Mouse (Mus musculus): ENCODE measurements around the gene Idh1.
A peak's percentile ranks its signal among the peaks of the same experiment; 100 is the strongest.
"Not testable (repeated sequence)": the region's sequence is repeated elsewhere in the genome, so short reads cannot be mapped to it uniquely, and the experiment has no call there.

Idh1 gene

GRCm38 (mm10) chr1:65186287-65187073, at the start of gene Idh1, which contains the start of gene Pikfyve:
Idh1 (minus strand) TSS chr1:65186500.
Pikfyve (plus strand) TSS chr1:65186683.
- peak; percentile 98 for DNase-seq

- no peak for DNase-seq
These were observed 44.3 kb upstream of the Idh1 start for GRCm38 (mm10) chr1:65230566-65230965.

GRCm38 (mm10) chr1:65229768-65230167, 43.5 kb upstream of the Idh1 start:
- not testable (repeated sequence) for DNase-seq

- no peak for DNase-seq
These were observed 41.4 kb upstream of the Idh1 start for GRCm38 (mm10) chr1:65227681-65228080.

DNA sequence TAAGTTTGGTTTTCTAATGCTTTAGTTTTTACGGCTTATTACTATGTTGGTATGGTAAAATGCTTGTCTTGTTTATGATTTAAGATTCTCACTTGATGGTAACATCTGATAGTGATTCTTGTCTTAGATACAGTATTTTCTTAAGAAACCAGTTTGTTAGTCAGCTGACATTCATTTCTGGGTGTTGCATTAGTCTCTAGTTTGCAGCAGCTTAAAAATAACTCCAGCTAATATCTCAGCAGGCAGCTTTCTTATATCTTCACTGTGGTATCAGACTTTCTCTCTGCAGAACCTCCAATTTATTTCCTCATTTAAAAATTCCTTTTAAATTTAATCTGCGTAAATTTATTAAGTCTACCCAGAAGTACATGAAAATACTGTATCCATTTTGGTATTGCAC, 37.4 kb upstream of the Idh1 start:
- no peak for DNase-seq

DNA sequence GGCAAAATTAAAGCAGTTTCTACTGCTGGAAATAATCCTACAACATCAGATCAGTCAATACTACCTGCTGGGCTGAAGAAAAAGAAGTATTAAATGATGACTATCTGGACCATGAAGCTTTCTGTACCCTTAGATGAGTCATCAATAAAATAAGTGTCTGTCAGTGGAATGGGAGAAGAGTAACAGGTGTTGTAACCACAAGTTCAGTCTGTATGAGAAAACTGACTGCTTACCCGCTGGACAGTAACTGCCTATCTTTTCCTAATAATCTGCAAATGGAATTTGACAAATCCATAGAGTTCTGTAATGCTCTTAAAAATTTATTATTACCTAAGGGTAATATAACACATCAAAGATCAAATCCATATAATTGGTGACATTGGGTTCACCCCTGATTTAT, 31.7 kb upstream of the Idh1 start:
- no peak for DNase-seq

DNA sequence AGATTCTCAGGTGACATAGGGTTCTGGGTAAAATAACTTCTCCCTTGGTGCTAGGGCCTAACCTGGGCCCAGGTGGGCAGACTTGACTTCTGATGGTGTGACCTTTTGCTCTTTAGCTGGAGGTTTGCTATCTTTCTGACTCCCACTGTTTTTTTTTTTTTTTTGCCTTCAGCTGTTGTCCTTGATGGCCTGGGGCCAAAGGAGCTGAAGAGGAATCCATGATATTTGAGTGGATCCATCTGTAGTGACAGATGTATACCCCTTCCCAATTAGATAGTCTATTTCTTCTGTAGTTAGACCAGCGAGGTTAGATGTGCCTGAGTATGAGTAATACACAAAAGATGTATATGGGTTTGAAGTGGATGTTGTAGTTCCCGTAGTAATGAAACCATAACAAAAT, 31.3 kb upstream of the Idh1 start:
- DNase-seq = peak; percentile 55 to 56

- peak; percentile 9 to 17 for DNase-seq
These were observed 26.9 kb upstream of the Idh1 start for GRCm38 (mm10) chr1:65213214-65213613.

- DNase-seq = no peak
These were observed 18.0 kb upstream of the Idh1 start for GRCm38 (mm10) chr1:65204299-65204698.

DNA sequence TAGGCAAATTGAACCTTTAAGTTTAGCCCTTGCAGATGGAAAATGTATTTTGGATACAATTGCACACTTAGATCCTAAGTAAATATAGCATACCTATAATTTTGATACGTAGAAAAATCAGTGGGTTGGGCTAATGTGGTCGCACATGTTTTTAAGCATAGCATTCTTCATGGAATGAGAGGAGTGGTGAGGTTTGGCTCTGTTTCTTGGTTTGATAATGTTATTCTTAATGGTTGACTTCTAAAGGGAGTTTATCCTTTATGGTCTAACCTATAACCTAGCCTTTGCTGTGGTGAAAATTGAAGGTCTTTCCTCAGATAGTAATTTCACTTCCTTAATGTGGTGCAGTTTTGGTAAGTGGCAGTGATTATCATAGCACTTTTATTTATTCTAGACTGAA, 12.6 kb upstream of the Idh1 start:
- DNase-seq = no peak

DNA sequence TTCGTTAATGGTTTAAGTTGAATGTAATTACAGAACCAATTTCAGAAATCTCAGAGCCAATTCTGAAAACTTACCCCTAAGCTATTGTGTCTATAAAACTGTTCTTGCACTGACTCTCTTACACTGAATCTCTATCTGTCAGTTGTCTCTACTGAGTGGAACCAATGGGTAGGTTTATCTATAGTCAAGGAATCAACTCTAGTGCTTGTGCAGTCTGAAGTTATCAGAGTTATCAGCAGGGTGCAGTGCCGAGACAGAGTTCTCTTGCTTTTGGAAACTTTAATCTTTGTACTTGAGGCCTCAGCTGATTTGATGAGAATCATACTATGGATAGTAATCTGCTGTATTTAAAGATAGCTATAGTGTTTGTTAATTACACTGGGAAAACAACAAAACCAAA, 12.1 kb upstream of the Idh1 start:
- no peak for DNase-seq

GRCm38 (mm10) chr1:65193226-65193625, 6.9 kb upstream of the Idh1 start:
- DNase-seq = no peak

DNA sequence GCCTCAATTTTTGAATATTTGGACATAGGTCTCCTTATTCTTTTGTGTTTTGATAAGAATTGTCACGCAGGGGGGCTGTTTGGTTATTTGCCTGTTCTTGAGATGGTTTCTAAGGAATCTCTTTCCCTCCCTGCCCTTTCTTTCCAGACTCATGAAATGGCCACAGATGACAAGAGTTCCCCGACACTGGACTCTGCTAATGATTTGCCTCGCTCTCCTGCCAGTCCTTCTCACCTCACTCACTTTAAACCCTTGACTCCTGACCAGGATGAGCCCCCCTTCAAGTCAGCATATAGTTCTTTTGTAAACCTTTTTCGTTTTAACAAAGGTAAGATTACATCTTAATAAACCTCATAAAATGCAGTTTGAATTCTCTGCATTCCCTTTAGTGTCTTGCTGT, 3.9 kb upstream of the Idh1 start:
- DNase-seq = no peak

- no peak for DNase-seq
These were observed 752 bp upstream of the Idh1 start for GRCm38 (mm10) chr1:65187074-65187430.

GRCm38 (mm10) chr1:65185524-65186205, 635 bp downstream of the Idh1 start:
- DNase-seq = peak; percentile 33 to 55

GRCm38 (mm10) chr1:65185011-65185410, 1.3 kb downstream of the Idh1 start:
- DNase-seq = peak in 1 of 2 experiments; percentile 13

DNA sequence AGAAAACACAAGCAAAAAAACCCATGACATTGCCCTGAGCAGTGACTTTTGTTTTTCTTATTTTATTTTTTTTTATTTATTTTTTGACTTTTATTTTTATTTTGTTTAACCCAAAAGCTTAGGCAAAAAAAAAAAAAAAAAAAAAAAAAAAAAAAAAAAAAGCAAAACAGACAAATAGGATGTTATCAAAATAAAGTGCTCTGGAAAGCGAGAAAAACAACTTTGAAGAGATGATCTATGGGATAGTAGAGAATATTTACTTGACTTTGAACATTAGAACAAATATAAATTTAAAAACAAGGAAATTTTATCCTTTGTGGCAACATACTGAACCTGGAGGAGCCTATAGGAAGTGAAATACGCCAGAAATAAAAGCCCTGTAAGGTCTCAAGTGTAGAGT, 2.3 kb downstream of the Idh1 start:
- DNase-seq = no peak

DNA sequence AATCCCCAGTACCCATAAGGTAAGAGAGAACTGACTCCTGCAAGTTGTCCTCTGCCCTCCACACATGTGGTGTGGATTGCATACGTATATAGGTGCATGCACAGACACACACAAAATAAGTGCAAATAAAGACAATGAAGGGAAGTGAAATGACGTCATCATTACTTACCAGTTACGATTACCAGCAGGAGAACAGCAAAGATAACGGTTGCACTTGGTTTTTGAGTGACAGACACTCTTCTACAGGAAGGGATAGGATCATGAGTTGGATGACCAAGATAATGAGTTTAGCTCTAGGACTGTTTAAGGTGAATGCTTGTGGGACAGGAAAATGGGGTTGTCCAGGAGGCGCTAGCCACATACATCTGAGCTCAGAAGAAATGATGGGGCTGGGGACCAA, 4.8 kb downstream of the Idh1 start:
- no peak for DNase-seq

DNA sequence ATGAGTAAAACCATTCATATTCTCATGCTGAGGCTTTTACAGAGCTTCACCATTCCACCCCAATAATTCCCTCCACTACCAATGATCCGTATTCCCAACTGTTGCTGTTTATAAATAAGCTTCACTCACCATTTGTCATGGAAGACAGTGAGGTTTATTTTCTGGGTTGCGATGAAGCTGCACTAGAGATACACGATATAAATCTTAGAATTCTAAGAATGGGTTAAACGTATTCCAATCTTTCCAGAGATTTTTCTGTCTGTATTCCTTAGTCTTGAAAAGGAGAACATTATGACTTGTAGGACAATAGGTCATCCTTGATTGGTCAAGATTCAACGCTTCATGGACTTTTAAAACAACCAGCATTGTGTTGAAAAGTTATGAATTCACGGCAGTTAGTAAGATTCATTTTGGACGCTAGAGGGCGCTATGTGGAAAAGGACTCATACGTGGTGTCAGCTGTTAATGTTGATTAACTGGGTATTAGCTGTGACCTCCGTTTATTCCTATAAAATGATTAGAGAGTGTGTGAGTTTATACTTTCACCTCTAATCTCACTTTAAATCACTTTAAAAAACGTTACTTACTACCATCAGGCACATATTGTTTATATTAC, 6.6 kb downstream of the Idh1 start:
- peak; percentile 83 to 92 for DNase-seq

- peak; percentile 100 for DNase-seq
These were observed 7.3 kb downstream of the Idh1 start for GRCm38 (mm10) chr1:65178902-65179432.

DNA sequence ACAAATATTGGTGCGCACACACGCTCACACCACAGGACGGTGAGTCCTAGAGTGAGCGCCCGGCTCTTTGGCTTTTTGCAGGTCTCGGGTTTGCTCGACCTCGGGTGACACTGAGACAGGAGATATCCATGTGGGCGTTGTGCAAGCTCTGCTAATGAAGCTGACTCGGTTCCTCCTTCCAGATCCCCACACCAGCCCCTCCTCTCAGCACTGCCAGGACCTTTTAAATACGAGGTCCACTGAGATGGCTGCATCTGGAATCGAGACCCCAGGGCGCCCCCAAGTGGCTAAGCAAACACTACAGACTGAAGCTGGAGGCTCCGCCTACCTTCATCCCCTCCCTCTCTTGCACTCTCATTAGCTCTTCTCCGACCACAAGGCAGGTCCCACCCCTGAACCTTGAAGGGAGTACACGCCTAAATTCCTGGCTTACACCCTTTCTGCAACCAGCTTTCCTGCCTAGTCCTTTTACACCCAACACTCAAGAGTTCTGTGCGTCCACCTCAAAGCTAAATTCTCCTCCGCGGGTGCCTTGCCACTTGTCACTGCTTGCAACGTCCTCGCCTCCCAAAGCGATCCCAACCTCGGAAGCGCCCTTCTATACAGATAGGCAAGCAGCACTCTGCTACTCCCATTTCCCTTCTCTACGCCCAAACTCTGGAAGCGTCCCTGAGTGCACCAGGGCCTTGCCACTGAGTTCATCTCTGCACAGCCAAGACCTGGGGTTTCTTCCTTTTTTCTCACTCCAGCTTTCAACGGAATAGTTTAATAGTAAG, 8.0 kb downstream of the Idh1 start:
- peak; percentile 95 to 96 for DNase-seq

GRCm38 (mm10) chr1:65177452-65177851, 8.8 kb downstream of the Idh1 start:
- DNase-seq = no peak

GRCm38 (mm10) chr1:65176912-65177311, 9.4 kb downstream of the Idh1 start:
- no peak for DNase-seq
